Mouse (Mus musculus) midbrain, embryonic 14.5 days (tissue): ENCODE data around the gene Tmod1. TPM values are rescaled to one million over a fixed set of nuclear protein-coding genes. Genes with fewer than 3 reads are reported as not detected.

Experiments used
- ATAC-seq: fragments of 200-750 bp; cut with Nextera tagmentation; 2 replicates; pipeline ENCODE4 v1.8.0; 2017; ENCODE audit warnings: moderate number of reproducible peaks, moderate library complexity; ENCODE audit not compliant: low FRiP score, low TSS enrichment
- DNase-seq: peaks from one replicate; pipeline ENCODE4 v3.0.0-alpha.2; 2015
- H3K27ac ChIP-seq: fragments of 300-500 bp; sonication (generic); replicated peaks from 2 replicates; pipeline ENCODE4 v1.5.1; 2014; ENCODE audit warnings: mild to moderate bottlenecking, low read depth, low read length, moderate library complexity
- H3K27me3 ChIP-seq: fragments of 300-500 bp; sonication (generic); 2 replicates; pipeline ENCODE4 v1.6.1; 2014; ENCODE audit warnings: low read length, control low read depth, mixed read lengths; ENCODE audit not compliant: control insufficient read depth, insufficient read depth
- H3K36me3 ChIP-seq: fragments of 300-500 bp; sonication (generic); 2 replicates; pipeline ENCODE4 v1.6.1; 2014; ENCODE audit warnings: low read length, control low read depth; ENCODE audit not compliant: control insufficient read depth, insufficient read depth
- H3K4me1 ChIP-seq: fragments of 300-500 bp; sonication (generic); 2 replicates; pipeline ENCODE4 v1.6.1; 2014; ENCODE audit warnings: mild to moderate bottlenecking, antibody characterized with exemption, low read length, control low read depth; ENCODE audit not compliant: control insufficient read depth, insufficient read depth
- H3K4me2 ChIP-seq: fragments of 300-500 bp; sonication (generic); 2 replicates; pipeline ENCODE4 v1.6.1; 2014; ENCODE audit warnings: mild to moderate bottlenecking, low read length, moderate library complexity
- H3K4me3 ChIP-seq: fragments of 300-500 bp; sonication (generic); replicated peaks from 2 replicates; pipeline ENCODE4 v1.5.1; 2014; ENCODE audit warnings: low read depth, low read length
- H3K9ac ChIP-seq: fragments of 300-500 bp; sonication (generic); replicated peaks from 2 replicates; pipeline ENCODE4 v1.6.1; 2014; ENCODE audit warnings: mild to moderate bottlenecking, low read length, moderate library complexity
- H3K9me3 ChIP-seq: fragments of 300-500 bp; sonication (generic); 2 replicates; pipeline ENCODE4 v1.6.1; 2016; ENCODE audit warnings: low read length, control low read depth, mixed read lengths; ENCODE audit not compliant: control insufficient read depth
- WGBS: fragments of 180-500 bp; shearing (Covaris S2); extraction: QIAGEN DNeasy Blood & Tissue Kit; methylation state at CpG from one replicate; pipeline ENCODE4 v1.1.7; 2014; 5-methylcytosine and 5-hydroxymethylcytosine counted together
- polyA plus RNA-seq: library from polyadenylated mRNA; unstranded; fragments of >200 nt; fragmentation: Nextera tagmentation; extraction: Ambion mirVana; gene quantifications from 2 replicates; pipeline ENCODE4 v1.2.1, GENCODE M21; 2014

The Tmod1 gene
- polyA plus RNA-seq, 1 experiment from 2014 or later: 0.76 TPM

DNA sequence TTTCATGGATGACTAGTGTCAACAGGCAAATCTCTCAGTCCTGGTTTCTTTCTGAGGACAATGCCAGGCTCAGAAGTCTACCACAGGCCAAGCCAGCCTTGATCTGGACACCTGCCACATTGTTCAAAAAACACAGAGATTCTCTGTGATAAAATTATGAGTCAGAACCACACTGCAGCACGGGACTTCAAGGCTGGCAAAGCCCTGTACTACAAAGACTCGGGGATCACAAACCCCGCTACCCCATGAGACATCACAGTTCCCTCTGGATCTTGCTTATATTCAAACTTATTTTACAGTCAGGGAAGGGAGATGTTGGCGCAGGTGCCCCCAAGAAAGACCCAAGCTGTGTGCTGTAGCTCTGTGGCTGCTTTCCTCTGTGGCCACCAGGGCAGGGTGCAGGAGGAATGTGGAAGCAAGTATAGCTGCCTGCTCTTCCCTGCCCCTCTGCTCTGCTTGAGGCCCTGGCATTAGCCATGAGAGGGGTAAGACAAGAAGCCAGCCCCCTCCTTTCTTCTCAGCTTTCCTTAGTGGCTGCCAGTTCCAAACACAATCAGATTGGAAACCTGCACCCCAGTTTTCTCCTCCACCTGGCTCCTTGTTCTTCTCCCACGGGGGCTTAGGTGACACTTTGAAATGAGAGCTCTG lies 53.8 kb downstream of the Tmod1 start:
- H3K9me3 ChIP-seq: no peaks in the 10 kb centered on the region
- no peaks in the 10 kb centered on the region for H3K27me3 ChIP-seq
- ATAC-seq (no peak), DNase-seq (no peak)
- H3K4me1 ChIP-seq: no peaks in the 10 kb centered on the region
- H3K4me2 ChIP-seq: no peak overlapping the region
- no peak overlapping the region for H3K27ac ChIP-seq
- no peaks in the 10 kb centered on the region for H3K36me3 ChIP-seq
- 88% methylated on average over 5 of the region's 5 CpGs for WGBS
- H3K4me3 ChIP-seq: no peak overlapping the region
- no peak overlapping the region for H3K9ac ChIP-seq

DNA sequence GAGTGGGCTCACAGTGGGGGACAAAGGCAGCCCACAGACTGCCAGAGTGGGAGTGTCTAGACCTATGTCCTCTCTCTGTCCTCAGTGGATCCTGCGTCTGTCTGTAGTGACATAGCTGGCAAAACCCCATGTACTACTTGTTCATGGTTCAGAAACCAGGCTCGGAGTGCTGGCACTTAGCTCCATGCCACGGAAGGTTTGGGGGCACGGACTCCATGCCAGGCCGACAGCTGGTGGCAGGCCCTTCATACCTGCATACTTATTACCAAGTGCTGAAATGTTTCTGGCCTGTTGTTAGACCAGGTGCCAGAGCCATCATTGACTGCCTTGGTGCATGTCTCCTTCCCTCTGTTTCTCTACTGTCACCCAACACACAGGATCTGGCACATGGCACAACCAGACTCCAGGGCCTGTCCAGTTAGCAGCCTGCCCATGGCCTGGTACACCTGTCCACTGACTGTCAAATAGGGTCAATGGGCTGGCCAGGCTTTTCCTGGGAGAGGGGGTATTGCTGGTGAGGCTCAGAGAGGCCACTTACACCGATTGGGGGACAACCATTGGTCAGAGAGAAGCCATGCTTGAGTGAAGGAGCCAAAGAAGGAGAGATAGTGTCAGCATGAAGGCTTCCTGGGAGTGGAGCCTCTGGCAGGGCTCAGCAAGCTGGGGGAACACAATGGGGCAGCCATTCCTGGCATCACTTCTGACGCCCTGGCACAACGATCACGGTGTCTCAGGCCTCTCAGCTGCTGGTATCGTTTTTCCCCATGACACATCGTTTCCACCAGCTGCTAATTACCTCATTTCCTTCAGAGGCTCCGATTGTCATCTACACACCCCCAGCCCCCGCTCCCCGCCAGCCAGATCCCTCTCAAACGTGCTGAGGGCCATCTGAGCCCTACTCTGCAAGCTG lies 56.4 kb downstream of the Tmod1 start:
- Histone ChIP-seq H3K4me1 (no peaks in the 10 kb centered on the region), H3K9ac (no peak overlapping the region), H3K4me3 (no peak overlapping the region), H3K36me3 (no peaks in the 10 kb centered on the region), H3K27ac (no peak overlapping the region), H3K9me3 (no peaks in the 10 kb centered on the region), H3K4me2 (no peak overlapping the region), H3K27me3 (no peaks in the 10 kb centered on the region)
- WGBS: 65% methylated on average over 15 of the region's 15 CpGs
- ATAC-seq: no peak
- peak; percentile 16 for DNase-seq

DNA sequence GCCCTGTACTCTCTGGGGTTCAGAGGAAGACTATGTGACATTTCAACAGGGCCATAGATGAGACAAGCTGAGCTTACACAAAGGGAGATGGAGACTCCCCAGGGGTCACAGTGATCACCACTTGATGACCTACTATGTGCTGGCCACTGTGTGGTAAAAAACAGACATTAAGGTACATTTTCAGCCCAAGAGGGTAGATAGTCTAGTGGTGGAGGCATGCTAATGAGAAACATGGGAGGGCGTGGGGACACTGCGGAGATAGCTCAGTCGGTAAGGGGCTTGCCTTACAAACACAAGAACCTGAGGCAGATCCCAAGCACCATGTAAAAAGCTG lies 57.1 kb downstream of the Tmod1 start:
- Histone ChIP-seq H3K27ac (no peak overlapping the region), H3K27me3 (no peaks in the 10 kb centered on the region), H3K9me3 (no peaks in the 10 kb centered on the region), H3K4me1 (no peaks in the 10 kb centered on the region), H3K36me3 (no peaks in the 10 kb centered on the region), H3K9ac (no peak overlapping the region), H3K4me2 (no peak overlapping the region), H3K4me3 (no peak overlapping the region)
- WGBS: 93% methylated on average over 3 of the region's 3 CpGs
- no peak for ATAC-seq
- no peak for DNase-seq

DNA sequence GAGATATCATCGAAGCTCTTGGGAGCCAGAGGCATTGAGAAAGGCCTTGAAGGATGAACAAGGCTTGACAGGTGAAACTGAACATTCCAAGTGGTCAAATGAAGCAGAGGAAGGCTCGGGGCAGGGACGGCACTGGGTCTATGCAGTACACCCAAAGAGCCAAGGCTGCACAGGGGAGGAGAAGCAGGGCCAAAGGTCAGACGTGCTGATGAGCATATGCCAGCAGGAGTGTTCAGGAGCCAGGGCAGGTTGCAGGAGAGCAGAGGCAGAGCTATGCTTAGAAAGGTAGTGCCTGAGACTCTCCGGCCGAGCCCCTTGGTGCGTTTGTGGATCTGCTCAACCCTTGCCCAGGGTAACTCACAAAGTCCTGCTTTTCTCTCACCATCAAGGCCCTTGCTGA lies 57.8 kb downstream of the Tmod1 start:
- Histone ChIP-seq H3K9me3 (no peaks in the 10 kb centered on the region), H3K9ac (no peak overlapping the region), H3K27me3 (no peaks in the 10 kb centered on the region), H3K36me3 (no peaks in the 10 kb centered on the region), H3K4me2 (no peak overlapping the region), H3K27ac (no peak overlapping the region), H3K4me3 (no peak overlapping the region), H3K4me1 (no peaks in the 10 kb centered on the region)
- DNase-seq (no peak), ATAC-seq (no peak)
- 86% methylated on average over 7 of the region's 7 CpGs for WGBS

DNA sequence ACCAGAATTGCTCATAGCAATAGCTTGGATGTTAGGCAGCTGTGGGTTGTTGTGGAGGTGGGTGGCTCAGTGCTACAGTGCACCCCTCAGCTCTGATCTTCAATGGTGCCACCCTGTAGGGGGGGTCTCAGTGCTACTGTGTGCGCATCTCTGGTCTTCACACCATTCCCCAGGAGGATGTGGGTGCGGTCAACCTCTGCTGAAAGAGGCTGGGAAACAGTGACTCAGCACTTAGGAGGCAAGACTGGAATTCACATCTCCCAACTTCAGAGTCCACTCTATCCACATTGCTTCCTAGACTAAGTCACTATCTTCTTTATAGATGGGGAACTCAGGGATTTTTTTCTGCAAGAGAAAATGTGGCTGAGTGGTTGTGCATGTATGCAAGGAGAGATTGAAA lies 58.9 kb downstream of the Tmod1 start:
- no peak for DNase-seq
- H3K4me1 ChIP-seq: no peaks in the 10 kb centered on the region
- no peaks in the 10 kb centered on the region for H3K27me3 ChIP-seq
- WGBS: 90% methylated on average over 2 of the region's 2 CpGs
- no peak overlapping the region for H3K4me3 ChIP-seq
- ATAC-seq: no peak
- H3K9ac ChIP-seq: no peak overlapping the region
- no peak overlapping the region for H3K4me2 ChIP-seq
- no peaks in the 10 kb centered on the region for H3K36me3 ChIP-seq
- no peaks in the 10 kb centered on the region for H3K9me3 ChIP-seq
- H3K27ac ChIP-seq: no peak overlapping the region

DNA sequence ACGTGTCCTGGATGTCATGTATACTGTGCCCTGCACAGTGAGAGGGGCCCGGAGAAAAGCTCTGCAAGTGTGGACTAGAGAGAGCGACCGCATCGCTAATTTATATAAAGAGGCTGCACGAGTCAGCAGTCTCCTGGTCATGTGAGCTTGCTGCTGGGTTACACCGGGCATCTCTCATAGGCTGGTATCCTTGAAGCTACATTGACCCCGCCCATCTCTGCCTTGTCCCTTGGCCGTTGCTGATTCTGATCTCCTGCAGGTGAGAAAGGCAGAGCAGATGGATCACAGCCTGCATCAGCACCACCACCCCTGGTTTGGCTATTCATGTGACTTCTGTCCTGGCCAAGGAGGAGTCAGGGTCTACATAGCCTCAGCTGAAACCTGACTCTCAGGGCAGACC lies 60.4 kb downstream of the Tmod1 start:
- DNase-seq: no peak
- no peaks in the 10 kb centered on the region for H3K36me3 ChIP-seq
- WGBS: 80% methylated on average over 9 of the region's 9 CpGs
- H3K4me3 ChIP-seq: no peak overlapping the region
- H3K4me1 ChIP-seq: no peaks in the 10 kb centered on the region
- no peak overlapping the region for H3K9ac ChIP-seq
- no peak for ATAC-seq
- no peak overlapping the region for H3K27ac ChIP-seq
- H3K27me3 ChIP-seq: no peaks in the 10 kb centered on the region
- no peak overlapping the region for H3K4me2 ChIP-seq
- no peaks in the 10 kb centered on the region for H3K9me3 ChIP-seq

DNA sequence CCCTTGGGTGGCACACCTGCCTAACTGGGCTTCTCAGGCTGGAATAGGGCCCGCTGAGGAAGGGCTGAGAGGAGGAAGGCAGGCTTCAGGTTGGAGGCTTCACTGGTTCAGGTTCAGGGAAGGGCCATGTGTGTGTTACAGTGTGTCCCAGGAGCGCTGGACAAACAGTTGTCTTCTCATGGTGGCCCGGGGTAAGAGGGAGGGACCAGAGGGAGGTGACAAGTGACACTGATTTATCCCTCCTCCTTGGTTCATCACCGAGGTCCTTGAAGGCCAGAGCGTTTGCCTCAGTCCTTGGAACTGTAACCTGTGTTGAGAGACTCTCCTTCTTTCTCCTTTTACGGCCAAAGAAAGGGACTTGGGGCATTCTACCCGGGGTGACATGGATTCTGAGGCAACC lies 61.8 kb downstream of the Tmod1 start:
- Histone ChIP-seq H3K27me3 (no peaks in the 10 kb centered on the region), H3K9me3 (no peaks in the 10 kb centered on the region), H3K4me1 (no peaks in the 10 kb centered on the region), H3K4me3 (no peak overlapping the region), H3K9ac (no peak overlapping the region), H3K4me2 (no peak overlapping the region), H3K36me3 (no peaks in the 10 kb centered on the region), H3K27ac (no peak overlapping the region)
- DNase-seq (no peak), ATAC-seq (no peak)
- 84% methylated on average over 7 of the region's 7 CpGs for WGBS

DNA sequence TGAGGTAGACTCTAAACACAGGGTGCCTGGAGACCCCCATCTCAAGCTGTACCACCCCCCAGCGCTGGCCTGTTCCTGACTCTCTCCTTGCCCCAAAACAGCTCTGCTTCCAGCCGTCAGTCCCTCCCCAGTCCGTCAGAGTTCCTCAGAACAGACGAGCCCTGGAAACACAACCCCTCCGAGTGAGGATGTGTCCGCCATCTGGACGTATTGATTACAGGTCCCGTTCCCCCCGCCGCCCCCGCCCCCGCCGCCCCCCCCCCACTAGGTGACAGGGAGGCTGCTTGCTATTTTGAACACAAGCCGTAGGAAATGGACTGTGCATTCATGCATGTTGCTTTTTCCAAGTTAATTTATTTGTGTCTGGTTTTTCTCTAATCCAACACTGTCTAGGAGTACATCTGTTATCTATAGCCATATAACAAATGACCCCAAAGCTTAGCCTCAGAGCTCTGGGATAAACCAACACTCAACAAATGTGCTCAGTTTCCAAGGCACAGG lies 62.5 kb downstream of the Tmod1 start:
- no peaks in the 10 kb centered on the region for H3K4me1 ChIP-seq
- H3K36me3 ChIP-seq: no peaks in the 10 kb centered on the region
- DNase-seq: no peak
- no peaks in the 10 kb centered on the region for H3K9me3 ChIP-seq
- no peak overlapping the region for H3K4me2 ChIP-seq
- H3K9ac ChIP-seq: no peak overlapping the region
- ATAC-seq: no peak
- no peak overlapping the region for H3K27ac ChIP-seq
- 38% methylated on average over 14 of the region's 14 CpGs for WGBS
- H3K4me3 ChIP-seq: no peak overlapping the region
- no peaks in the 10 kb centered on the region for H3K27me3 ChIP-seq
